Comparison of ENCODE assay signal across 14 mouse cellular contexts in genomic region chr1:182045208-182045607, GRCm38 (mm10). TPM values are rescaled to one million over a fixed set of nuclear protein-coding genes. Genes with fewer than 3 reads are reported as not detected.
DNase-seq lines count a peak whose midpoint lies in the region; ATAC-seq and TF ChIP-seq lines count a peak whose summit lies in the region.
"Had no signal": no experiment of that assay in that cellular context is flagged by ENCODE, and none has a peak within 500 bp of the region (broad histone marks: within the 10 kb centered on the region; RNA-seq: fewer than 3 reads in every experiment).

No protein-coding gene starts in this region.

- no peak overlapping the region for H3K27ac ChIP-seq in CH12.LX (ENCODE audit: insufficient read depth, low read depth)
- H3K27ac ChIP-seq in neural tube, embryonic 15.5 days (replicated peaks): no peak overlapping the region
- H3K27ac ChIP-seq: heart, embryonic 13.5 days; hindbrain, embryonic 15.5 days; lung, embryonic 15.5 days had no signal

- peak; percentile 20 for DNase-seq in layer of hippocampus, adult 11-12 months (ENCODE audit: low spot score)
- no peak for DNase-seq in layer of hippocampus, postnatal 25 days (ENCODE audit: extremely low spot score in 1 of 2, low spot score in 1 of 2)
- DNase-seq in CH12.LX (ENCODE audit: extremely low read depth): peak; percentile 32
- no peak for DNase-seq in adrenal gland, adult (ENCODE audit: inconsistent age in 2 of 2, low spot score in 1 of 2)
- DNase-seq in adrenal gland, postnatal 36 days: no peak
- DNase-seq: adrenal gland, adult 2 months; cerebellum, postnatal 36 days had no signal

- in situ Hi-C loops in CH12.LX (cut with MboI; ENCODE audit: low pct_ligation_motif_present, low pct_unique_long_range_greater_than_20kb, low sequenced_read_pairs): no loop called here

- H3K36me3 ChIP-seq in CH12.LX (replicated peaks in 1 of 2; ENCODE audit: control insufficient read depth in 1 of 2, insufficient read depth in 1 of 2, low read length in 1 of 2): no peaks in the 10 kb centered on the region
- no peaks in the 10 kb centered on the region for H3K36me3 ChIP-seq in neural tube, embryonic 15.5 days
- H3K36me3 ChIP-seq: heart, embryonic 13.5 days; hindbrain, embryonic 15.5 days; lung, embryonic 15.5 days had no signal

- no peak for TF ChIP-seq EP300 in CH12.LX (IDR thresholded peaks at IDR 0.05; ENCODE audit: low read length)

- TF ChIP-seq CTCF in CH12.LX (conservative IDR thresholded peaks at IDR 0.05 in 1 of 2, IDR thresholded peaks at IDR 0.05 in 1 of 2; ENCODE audit: low read depth in 2 of 2, low read length in 2 of 2): no peak

- no peaks in the 10 kb centered on the region for H3K27me3 ChIP-seq in CH12.LX (replicated peaks)
- H3K27me3 ChIP-seq in neural tube, embryonic 15.5 days (replicated peaks): no peaks in the 10 kb centered on the region
- H3K27me3 ChIP-seq: heart, embryonic 13.5 days; hindbrain, embryonic 15.5 days; lung, embryonic 15.5 days had no signal

- no peaks in the 10 kb centered on the region for H3K9me3 ChIP-seq in CH12.LX (replicated peaks; ENCODE audit: low read length)
- H3K9me3 ChIP-seq in neural tube, embryonic 15.5 days (replicated peaks): no peaks in the 10 kb centered on the region
- H3K9me3 ChIP-seq: heart, embryonic 13.5 days; hindbrain, embryonic 15.5 days; lung, embryonic 15.5 days had no signal

- dilution Hi-C loops in CH12.LX (cut with MboI; ENCODE audit: extremely low pct_ligation_motif_present, extremely low pct_unique_long_range_greater_than_20kb, low sequenced_read_pairs): no loop called here

- no peak for TF ChIP-seq RAD21 in CH12.LX (IDR thresholded peaks at IDR 0.05; ENCODE audit: low read depth, low read length)

- H3K9ac ChIP-seq in CH12.LX (ENCODE audit: insufficient read depth, low read depth): no peak overlapping the region
- no peak overlapping the region for H3K9ac ChIP-seq in neural tube, embryonic 15.5 days (replicated peaks)
- H3K9ac ChIP-seq: heart, embryonic 13.5 days; hindbrain, embryonic 15.5 days; lung, embryonic 15.5 days had no signal

- no peak overlapping the region for H3K4me2 ChIP-seq in CH12.LX (ENCODE audit: insufficient read depth, low read depth, poor library complexity, severe bottlenecking)
- H3K4me2 ChIP-seq in neural tube, embryonic 15.5 days: no peak overlapping the region
- H3K4me2 ChIP-seq: heart, embryonic 13.5 days; hindbrain, embryonic 15.5 days; lung, embryonic 15.5 days had no signal

- H3K79me2 ChIP-seq in CH12.LX (replicated peaks; ENCODE audit: control insufficient read depth, extremely low read depth, insufficient read depth, poor library complexity, severe bottlenecking): no peaks in the 10 kb centered on the region

- TF ChIP-seq POLR2A in CH12.LX (IDR thresholded peaks at IDR 0.05; ENCODE audit: low read depth, low read length): no peak

- peaks cover 7 to 23% of the 10 kb centered on the region in 2 experiments; a peak in 3 of 4 replicates for H3K4me1 ChIP-seq in CH12.LX (ENCODE audit: control insufficient read depth in 1 of 2, insufficient read depth in 2 of 2)
- H3K4me1 ChIP-seq in neural tube, embryonic 15.5 days: 0 out of 2 replicates have a peak, but pooled peaks cover 6% of the 10 kb centered on the region
- H3K4me1 ChIP-seq: lung, embryonic 15.5 days had no signal

- ATAC-seq in common myeloid progenitor, adult 5-6 weeks (replicated peaks; ENCODE audit: low read depth, poor library complexity, severe bottlenecking): peak; percentile 89
- ATAC-seq in megakaryocyte, adult 5-6 weeks (ENCODE audit: poor library complexity, severe bottlenecking): peak; percentile 99
- no peak for ATAC-seq in neural tube, embryonic 15.5 days (ENCODE audit: low FRiP score)

- no peak overlapping the region for H3K4me3 ChIP-seq in CH12.LX (replicated peaks in 1 of 3; ENCODE audit: low read depth in 2 of 3, low read length in 2 of 3, poor library complexity in 1 of 3)
- H3K4me3 ChIP-seq in neural tube, embryonic 15.5 days (replicated peaks): no peak overlapping the region
- H3K4me3 ChIP-seq: erythroblast, embryonic 14.5 days; heart, embryonic 13.5 days; hindbrain, embryonic 15.5 days; lung, embryonic 15.5 days had no signal

- 35% methylated on average over 4 of the region's 4 CpGs for WGBS in neural tube, embryonic 15.5 days

TF ChIP-seq in CH12.LX, 34 proteins besides CTCF, POLR2A, EP300 and RAD21:
- TF ChIP-seq CHD2 (IDR thresholded peaks at IDR 0.05; ENCODE audit: low read length) (no peak), PAX5 (IDR thresholded peaks at IDR 0.05; ENCODE audit: low read length) (no peak), RCOR1 (conservative IDR thresholded peaks at IDR 0.05; ENCODE audit: low read depth, low read length) (no peak), ZKSCAN1 (IDR thresholded peaks at IDR 0.05; ENCODE audit: borderline replicate concordance, low read depth, low read length) (no peak), ETS1 (conservative IDR thresholded peaks at IDR 0.05; ENCODE audit: low read depth, low read length) (no peak), USF2 (conservative IDR thresholded peaks at IDR 0.05; ENCODE audit: low read depth, low read length) (no peak), TCF12 (IDR thresholded peaks at IDR 0.05; ENCODE audit: low read depth, low read length) (no peak)

RNA-seq across cellular contexts. Expression of gene Enah, which starts 25.4 kb away (rescaled TPM):
- 100 to 1,000 TPM; 158 to 182 TPM for total RNA-seq in layer of hippocampus, postnatal 25 days (2021)
- total RNA-seq in CH12.LX (2012; rRNA removed): 72.6 and 80.1 TPM in 2 replicates
- 45.3 and 52.4 TPM in 2 replicates for total RNA-seq in CH12.LX (2014; rRNA removed)
- 75.3 and 79.0 TPM in 2 replicates for polyA plus RNA-seq in CH12.LX (2012; ENCODE audit: insufficient read length, low read depth)
- 0.09 and 0.15 TPM in 2 replicates for total RNA-seq in common myeloid progenitor, adult 5-6 weeks (2017)
- 0.68 and 1.9 TPM in 2 replicates for total RNA-seq in megakaryocyte, adult 5-6 weeks (2015)
- total RNA-seq in megakaryocyte, adult 5-6 weeks (2017): 0.57 and 1.3 TPM in 2 replicates
- polyA plus RNA-seq in neural tube, embryonic 15.5 days (2015; fragmentation: Nextera tagmentation; extraction: Ambion mirVana): 27.7 and 34.1 TPM in 2 replicates
- 10 to 100 TPM; 52.9 to 78.1 TPM for total RNA-seq in adrenal gland, postnatal 36 days (2021)

Comparison
In these comparisons a context has a peak if more than half of its experiments do, and no peak if none do; other contexts are left out.
1. DNase-seq: peak in layer of hippocampus, adult 11-12 months (single experiment) and CH12.LX (single experiment); none in layer of hippocampus, postnatal 25 days (0 of 2), adrenal gland, adult (0 of 2) and adrenal gland, postnatal 36 days (0 of 2).
2. RNA of gene Enah, which starts 25.4 kb away (total RNA-seq): 158 to 182 TPM in layer of hippocampus, postnatal 25 days, 52.9 to 78.1 TPM in adrenal gland, postnatal 36 days and 45.3 to 80.1 TPM in CH12.LX; 0.57 to 1.9 TPM in megakaryocyte, adult 5-6 weeks and 0.09 to 0.15 TPM in common myeloid progenitor, adult 5-6 weeks; every median in the first group is over 10 times any median in the second.